Mouse (Mus musculus) megakaryocyte, embryonic 14.5 days (primary cell): ENCODE data around the gene Dclk1.

Experiments used
- FLI1 ChIP-seq: IDR thresholded peaks from 2 replicates; pipeline ENCODE4 v1.6.1; 2012; ENCODE audit warnings: low read length, inconsistent platforms, mixed read lengths
- GATA1 ChIP-seq: IDR thresholded peaks from 3 replicates; pipeline ENCODE4 v1.6.1; 2012; ENCODE audit warnings: mixed read lengths, low read length, inconsistent platforms, borderline replicate concordance

- TF ChIP-seq GATA1 (no peak), FLI1 (no peak)
These were observed 35.8 kb upstream of the Dclk1 start for GRCm38 (mm10) chr3:55206413-55206812.
